Mouse (Mus musculus): ENCODE results near the gene Prelp.

DNA sequence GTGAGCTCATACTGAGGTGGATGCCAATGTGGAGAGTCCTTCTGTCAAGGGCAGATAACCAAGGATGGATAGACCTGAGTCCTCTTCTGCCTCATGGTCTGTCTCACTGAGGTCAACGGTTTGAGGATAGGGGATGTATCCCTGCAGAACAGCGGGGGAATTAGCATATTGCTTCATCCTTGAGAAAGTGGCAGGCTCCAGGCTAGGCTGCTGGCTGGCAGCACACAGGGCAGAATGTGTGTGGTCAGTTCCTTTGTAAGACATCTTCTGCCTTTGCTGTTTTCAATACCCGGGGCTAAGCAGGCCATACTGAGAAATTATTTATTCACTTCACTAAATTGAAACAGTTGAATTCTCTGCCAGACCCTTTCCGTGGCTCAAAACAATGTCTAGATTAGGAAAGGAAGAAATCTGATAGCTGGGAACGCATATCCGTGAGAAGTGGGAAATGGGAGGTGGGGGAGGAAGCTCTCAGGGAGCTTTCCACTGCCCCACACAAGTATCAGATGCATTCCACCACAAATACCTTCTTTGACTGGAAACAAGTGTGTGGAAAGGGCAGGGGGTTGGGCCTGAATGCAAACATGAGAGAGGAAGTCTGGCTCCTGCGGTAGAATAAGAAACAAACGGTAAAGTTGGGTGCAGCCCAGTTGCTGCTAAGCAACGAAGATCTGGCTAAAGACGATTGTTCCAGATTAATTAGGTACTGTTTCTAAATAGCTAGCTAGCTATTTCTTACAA is 57.8 kb downstream of the Prelp start:
- TF ChIP-seq MAX (IDR thresholded peaks at IDR 0.05; ENCODE audit: low read depth) (no peak), POLR2A (IDR thresholded peaks at IDR 0.05; ENCODE audit: insufficient read length, low read depth) (no peak), SRF (IDR thresholded peaks at IDR 0.05; ENCODE audit: control insufficient read depth, insufficient read length, low read depth) (no peak), CEBPB (IDR thresholded peaks at IDR 0.05; ENCODE audit: insufficient read depth, poor library complexity, severe bottlenecking) (no peak), E2F4 (IDR thresholded peaks at IDR 0.05; ENCODE audit: insufficient read depth) (no peak), TCF12 (IDR thresholded peaks at IDR 0.05; ENCODE audit: insufficient read depth, poor library complexity, severe bottlenecking) (no peak)
